In genomic region chr7:109518036-109518681, GRCm38 (mm10) we compare ENCODE assay signal across 8 mouse cellular contexts. TPM values are rescaled to one million over a fixed set of nuclear protein-coding genes. Genes with fewer than 3 reads are reported as not detected.
DNase-seq lines count a peak whose midpoint lies in the region; ATAC-seq and TF ChIP-seq lines count a peak whose summit lies in the region.

No protein-coding gene starts in this region.

- peaks cover 29% of the 10 kb centered on the region for H3K36me3 ChIP-seq in hindbrain, postnatal 0 days (ENCODE audit: insufficient read depth, low read length)
- peaks cover 22% of the 10 kb centered on the region; the same call in 1 of the 2 replicates for H3K36me3 ChIP-seq in midbrain, embryonic 15.5 days (replicated peaks)

- H3K9me3 ChIP-seq in hindbrain, postnatal 0 days (ENCODE audit: low read length), result no peaks in the 10 kb centered on the region
- no peaks in the 10 kb centered on the region for H3K9me3 ChIP-seq in midbrain, embryonic 15.5 days

- WGBS in cerebellum, adult 2 months, result 17% methylated on average over 10 of the region's 10 CpGs
- WGBS in hindbrain, postnatal 0 days, result 17% methylated on average over 10 of the region's 10 CpGs
- WGBS in midbrain, embryonic 15.5 days, result 18% methylated on average over 10 of the region's 10 CpGs

- H3K4me2 ChIP-seq in hindbrain, postnatal 0 days (ENCODE audit: low read depth, low read length), result peak overlapping the region; percentile 70
- H3K4me2 ChIP-seq in midbrain, embryonic 15.5 days, result peak overlapping the region; percentile 68

- H3K4me1 ChIP-seq in cerebellum, adult 2 months (ENCODE audit: control insufficient read depth, insufficient read depth, low read length), result peaks cover 4% of the 10 kb centered on the region; the same call in 1 of the 2 replicates
- H3K4me1 ChIP-seq in hindbrain, postnatal 0 days (ENCODE audit: insufficient read depth, low read length), result peaks cover 12% of the 10 kb centered on the region
- peaks cover 27% of the 10 kb centered on the region for H3K4me1 ChIP-seq in midbrain, embryonic 15.5 days

- H3K9ac ChIP-seq in hindbrain, postnatal 0 days (replicated peaks; ENCODE audit: low read length), result peak overlapping the region; percentile 85
- H3K9ac ChIP-seq in midbrain, embryonic 15.5 days, result peak overlapping the region; percentile 63

- TF ChIP-seq POLR2A in cerebellum, adult 2 months (IDR thresholded peaks at IDR 0.05; ENCODE audit: borderline replicate concordance, insufficient read depth, low read length), result no peak

- TF ChIP-seq CTCF in cerebellum, adult 2 months (IDR thresholded peaks at IDR 0.05; ENCODE audit: borderline replicate concordance, insufficient read depth, low read depth, low read length), result no peak
- no peak for TF ChIP-seq CTCF in hindbrain, postnatal 0 days (IDR thresholded peaks at IDR 0.05; ENCODE audit: low read depth)

- peak in 1 of 2 experiments; percentile 23 for DNase-seq in cerebellum, adult 2 months
- peak; percentile 21 for DNase-seq in spleen, adult 12 weeks (ENCODE audit: low spot score)
- no peak for DNase-seq in spleen, postnatal 14 days (ENCODE audit: low spot score in 2 of 2)
- peak; percentile 45 for DNase-seq in hindbrain, postnatal 0 days (ENCODE audit: low spot score)
- no peak for DNase-seq in cerebellum, adult 8-10 months
- no peak for DNase-seq in urinary bladder, postnatal 25 days (ENCODE audit: low spot score)

- H3K4me3 ChIP-seq in cerebellum, adult 2 months (replicated peaks; ENCODE audit: insufficient read depth, low read depth, low read length), result peak overlapping the region; percentile 83
- H3K4me3 ChIP-seq in hindbrain, postnatal 0 days (ENCODE audit: low read length), result peak overlapping the region; percentile 73
- H3K4me3 ChIP-seq in midbrain, embryonic 15.5 days, result peak overlapping the region; percentile 97

- H3K27ac ChIP-seq in cerebellum, adult 2 months (ENCODE audit: insufficient read depth, low read length), result peak overlapping the region; percentile 90
- peak overlapping the region; percentile 96 for H3K27ac ChIP-seq in hindbrain, postnatal 0 days
- peak overlapping the region; percentile 92 for H3K27ac ChIP-seq in midbrain, embryonic 15.5 days

- no peak for ATAC-seq in cerebellum, adult (ENCODE audit: insufficient number of reproducible peaks, low FRiP score, low TSS enrichment)
- no peak for ATAC-seq in hindbrain, postnatal 0 days
- no peak for ATAC-seq in midbrain, embryonic 15.5 days (replicated peaks)

- no peaks in the 10 kb centered on the region for H3K27me3 ChIP-seq in cerebellum, adult 2 months (ENCODE audit: control insufficient read depth, insufficient read depth, low read length)
- H3K27me3 ChIP-seq in hindbrain, postnatal 0 days (ENCODE audit: insufficient read depth, low read length), result no peaks in the 10 kb centered on the region
- H3K27me3 ChIP-seq in midbrain, embryonic 15.5 days (replicated peaks), result no peaks in the 10 kb centered on the region

RNA-seq across cellular contexts. Expression of gene Rpl27a, which starts 0.8 kb away (rescaled TPM):
- 299 and 318 TPM in 2 replicates for polyA plus RNA-seq in cerebellum, adult 2 months (2012; rRNA removed)
- 337 and 346 TPM in 2 replicates for total RNA-seq in hindbrain, postnatal 0 days (2014; rRNA removed)
- 100 and 104 TPM in 2 replicates for polyA plus RNA-seq in hindbrain, postnatal 0 days (2015; fragmentation: Nextera tagmentation; extraction: Ambion mirVana)
- polyA plus RNA-seq in midbrain, embryonic 15.5 days (2015; fragmentation: Nextera tagmentation; extraction: Ambion mirVana), result 64.4 and 67.9 TPM in 2 replicates

RNA-seq across cellular contexts. Expression of gene Trim66, which starts 10.2 kb away (rescaled TPM):
- polyA plus RNA-seq in cerebellum, adult 2 months (2012; rRNA removed), result 11.3 and 11.6 TPM in 2 replicates
- total RNA-seq in hindbrain, postnatal 0 days (2014; rRNA removed), result 2.9 and 4.5 TPM in 2 replicates
- 0.61 and 0.73 TPM in 2 replicates for polyA plus RNA-seq in hindbrain, postnatal 0 days (2015; fragmentation: Nextera tagmentation; extraction: Ambion mirVana)
- 0.92 and 1.1 TPM in 2 replicates for polyA plus RNA-seq in midbrain, embryonic 15.5 days (2015; fragmentation: Nextera tagmentation; extraction: Ambion mirVana)

Comparison
In these comparisons a context has a peak if more than half of its experiments do, and no peak if none do; other contexts are left out.
1. DNase-seq: peak in spleen, adult 12 weeks (single experiment) and hindbrain, postnatal 0 days (single experiment); none in spleen, postnatal 14 days (0 of 2), cerebellum, adult 8-10 months (single experiment) and urinary bladder, postnatal 25 days (single experiment).
2. Peak in every context shown above with its lines, with median percentiles within 50 percentile points of each other: H3K27ac ChIP-seq and H3K4me3 ChIP-seq.